Mouse (Mus musculus): ENCODE measurements around the gene Psmb7.

Psmb7 gene

GRCm38 (mm10) chr2:38641761-38642160, 2.1 kb downstream of the Psmb7 start:
- DNase-seq (ENCODE audit: inconsistent ontology term), result no peak

GRCm38 (mm10) chr2:38637716-38638267, 6.1 kb downstream of the Psmb7 start:
- DNase-seq (ENCODE audit: inconsistent ontology term), result no peak

GRCm38 (mm10) chr2:38630574-38630973, 13.3 kb downstream of the Psmb7 start:
- DNase-seq (ENCODE audit: inconsistent ontology term), result no peak

DNA sequence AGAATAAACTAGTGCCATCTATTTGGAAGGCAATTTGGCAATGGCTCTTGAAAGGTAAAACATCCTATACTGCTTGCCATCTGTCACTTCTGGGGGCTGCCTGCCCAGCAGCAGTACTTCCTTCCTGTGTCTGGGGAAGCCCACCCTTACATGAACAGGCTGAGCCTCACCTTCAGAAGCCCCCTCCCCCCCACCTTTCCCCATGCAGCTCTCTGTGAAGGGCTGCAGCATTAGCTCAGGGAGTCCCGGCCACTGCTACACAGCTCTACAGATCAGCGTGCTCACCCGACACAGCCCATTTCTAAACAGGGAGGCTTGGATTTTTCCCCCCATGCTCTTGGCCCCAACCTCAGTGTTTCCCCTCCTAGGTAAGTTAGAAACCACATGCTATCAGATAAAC, 14.4 kb downstream of the Psmb7 start:
- no peak for DNase-seq (ENCODE audit: inconsistent ontology term)

- peak; percentile 53 for DNase-seq (ENCODE audit: inconsistent ontology term)
Observed at GRCm38 (mm10) chr2:38628801-38629200, 15.1 kb downstream of the Psmb7 start.

DNA sequence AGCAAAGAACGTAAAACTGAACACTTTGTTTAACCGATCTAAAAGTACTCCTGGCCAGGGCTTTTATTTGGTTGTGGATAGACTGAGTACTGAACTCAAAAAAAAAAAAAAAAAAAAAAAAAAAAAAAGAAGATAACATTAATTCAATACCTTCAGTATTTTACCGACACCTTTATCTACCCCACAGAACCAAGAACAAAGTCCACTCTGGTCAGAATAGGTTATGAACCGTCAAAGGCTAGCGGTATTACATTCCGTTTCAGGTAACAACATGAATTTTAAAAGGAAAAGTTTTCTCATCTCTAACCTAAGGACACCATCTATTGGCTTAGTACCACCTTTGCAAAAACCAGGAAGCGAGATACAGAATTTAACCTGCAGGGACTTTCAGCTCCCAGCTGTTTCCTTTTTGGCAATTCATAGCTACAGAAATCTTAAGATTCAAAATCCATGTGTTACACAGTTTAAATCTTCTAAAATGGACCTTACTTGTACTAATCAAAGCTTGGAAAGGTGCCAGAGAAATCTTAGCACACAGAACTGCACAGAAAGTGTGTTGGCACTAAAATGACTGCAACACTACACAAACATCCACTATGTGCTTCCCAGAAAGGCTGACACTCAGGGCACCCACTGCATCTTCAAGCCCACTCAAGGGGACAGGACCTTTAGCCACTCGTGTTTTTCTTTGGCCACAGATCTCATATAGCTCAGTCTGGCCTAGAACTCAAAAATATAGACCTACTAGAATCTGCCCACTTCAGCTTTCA, 19.9 kb downstream of the Psmb7 start:
- no peak for DNase-seq (ENCODE audit: inconsistent ontology term)

DNA sequence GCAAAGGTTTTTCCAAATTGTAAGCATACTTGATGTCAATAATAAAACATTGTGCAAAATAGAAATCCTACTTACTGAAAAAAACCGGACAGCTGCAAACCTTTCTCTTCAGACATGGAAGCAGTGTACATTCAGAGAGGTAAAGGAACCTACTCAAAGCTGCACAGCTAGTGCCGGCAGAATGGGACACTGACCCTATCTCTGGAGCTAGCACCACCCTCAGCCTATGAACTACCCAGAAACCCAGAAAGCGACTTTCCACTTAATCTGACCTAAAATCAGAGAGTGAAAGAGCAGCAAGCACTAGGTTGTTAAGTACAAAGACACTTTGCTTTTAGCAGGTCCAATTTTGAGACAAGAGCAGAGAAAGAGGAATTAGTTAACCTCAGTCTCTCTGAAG, 20.5 kb downstream of the Psmb7 start:
- no peak for DNase-seq (ENCODE audit: inconsistent ontology term)

GRCm38 (mm10) chr2:38621610-38622021, 22.3 kb downstream of the Psmb7 start:
- peak; percentile 59 for DNase-seq (ENCODE audit: inconsistent ontology term)

DNA sequence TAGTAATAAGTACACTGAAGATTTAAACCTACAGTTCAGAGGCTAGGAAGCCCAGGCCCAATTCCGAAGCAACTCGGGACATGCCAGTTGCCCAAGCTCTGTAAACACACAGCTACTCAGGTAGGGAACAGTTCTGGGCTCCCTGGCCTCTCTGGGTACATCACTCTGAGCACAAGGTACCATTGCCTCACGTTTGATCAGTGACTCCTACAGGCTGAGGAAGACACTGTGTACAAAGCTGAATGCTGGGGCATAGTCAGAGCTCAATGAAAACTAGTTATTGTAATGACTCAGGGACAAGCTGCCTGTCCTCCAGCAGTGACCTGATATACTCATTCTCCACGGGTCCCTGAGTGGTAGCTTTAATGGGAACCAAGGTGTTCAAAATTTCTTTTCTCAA, 22.8 kb downstream of the Psmb7 start:
- DNase-seq (ENCODE audit: inconsistent ontology term), result no peak

DNA sequence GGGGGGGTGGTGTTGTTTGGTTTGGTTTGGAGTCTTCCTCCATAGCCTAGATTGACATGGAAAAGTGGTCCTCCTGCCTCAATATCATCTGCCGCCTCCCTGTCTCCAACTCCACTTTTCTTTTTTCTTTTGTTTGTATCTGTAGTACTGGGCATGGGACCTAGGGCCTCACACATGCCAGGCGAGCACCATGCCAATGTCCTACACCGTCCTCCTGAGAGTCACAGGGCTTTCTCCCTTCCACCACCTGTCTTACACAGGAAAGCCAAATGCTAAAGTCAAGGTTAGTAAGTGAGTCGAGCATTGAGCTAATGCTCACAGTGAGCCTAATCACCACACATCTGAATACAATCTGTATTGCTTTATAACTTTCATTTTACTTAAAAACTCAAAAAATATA, 24.1 kb downstream of the Psmb7 start:
- no peak for DNase-seq (ENCODE audit: inconsistent ontology term)

- DNase-seq (ENCODE audit: inconsistent ontology term), result no peak
Observed at GRCm38 (mm10) chr2:38616956-38617872, 26.7 kb downstream of the Psmb7 start.

- peak; percentile 37 for DNase-seq (ENCODE audit: inconsistent ontology term)
Observed at GRCm38 (mm10) chr2:38616072-38616471, 27.8 kb downstream of the Psmb7 start.

DNA sequence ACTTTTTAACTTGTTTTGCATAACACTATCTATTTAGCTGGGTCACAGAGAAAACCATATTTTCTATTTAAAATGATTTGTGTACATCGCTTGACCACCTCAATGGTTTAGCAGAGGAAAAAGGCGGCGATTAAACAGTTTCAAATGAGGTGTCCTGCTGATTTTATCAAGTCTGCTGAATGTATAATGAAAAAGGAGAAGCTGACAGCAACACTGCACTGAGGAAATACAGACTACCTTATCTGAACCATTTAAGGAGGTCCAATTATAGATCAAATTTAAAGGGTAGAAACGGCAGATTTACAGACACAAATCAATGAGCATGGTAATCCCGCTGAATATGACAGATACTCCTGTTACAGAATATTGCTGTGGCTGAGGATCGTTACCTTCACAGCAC, 29.4 kb downstream of the Psmb7 start:
- no peak for DNase-seq (ENCODE audit: inconsistent ontology term)

DNA sequence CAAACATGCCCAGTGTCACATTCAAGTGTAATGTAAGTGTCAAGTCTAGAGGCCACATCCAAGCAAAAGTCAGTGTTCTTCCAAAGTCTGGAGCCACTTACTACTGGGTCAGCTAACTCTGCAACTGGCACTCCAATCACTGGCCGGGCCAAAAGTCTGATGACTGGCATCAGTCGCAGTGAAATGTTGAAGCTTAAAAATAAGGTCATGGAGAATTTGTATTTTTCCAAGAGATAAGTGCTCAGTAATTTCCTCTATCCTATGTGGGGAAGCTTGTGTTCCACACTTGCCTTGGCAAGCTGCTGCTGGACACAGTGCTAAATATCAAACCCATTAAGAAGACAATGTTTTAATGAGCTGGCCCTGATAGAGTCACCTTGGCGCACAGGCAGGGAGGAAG, 30.3 kb downstream of the Psmb7 start:
- DNase-seq (ENCODE audit: inconsistent ontology term), result no peak

GRCm38 (mm10) chr2:38612596-38612995, 31.3 kb downstream of the Psmb7 start:
- DNase-seq (ENCODE audit: inconsistent ontology term), result no peak

GRCm38 (mm10) chr2:38610161-38610560, 33.7 kb downstream of the Psmb7 start:
- DNase-seq (ENCODE audit: inconsistent ontology term), result no peak

DNA sequence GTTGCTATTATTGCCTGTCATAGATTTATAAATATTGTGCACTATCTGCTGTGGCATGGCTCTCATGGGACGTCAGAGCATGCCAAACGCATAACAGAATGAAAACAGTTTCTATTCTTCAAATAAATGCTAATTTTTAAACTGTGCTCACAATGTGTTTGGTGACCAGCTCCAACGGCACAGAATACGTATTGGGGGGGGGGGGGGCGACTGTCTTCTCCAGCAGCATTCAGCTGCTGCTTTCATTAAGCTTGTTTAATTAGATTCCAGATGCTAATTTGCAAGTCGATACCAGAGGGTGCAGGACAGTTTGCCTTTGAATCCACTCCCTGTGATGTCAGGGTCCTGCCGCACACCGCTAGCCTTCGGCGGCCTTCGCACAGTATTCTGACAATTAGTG, 34.6 kb downstream of the Psmb7 start:
- no peak for DNase-seq (ENCODE audit: inconsistent ontology term)

- DNase-seq (ENCODE audit: inconsistent ontology term), result no peak
Observed at GRCm38 (mm10) chr2:38608831-38609309, 35.0 kb downstream of the Psmb7 start.

- no peak for DNase-seq (ENCODE audit: inconsistent ontology term)
Observed at GRCm38 (mm10) chr2:38607716-38608115, 36.2 kb downstream of the Psmb7 start.

DNA sequence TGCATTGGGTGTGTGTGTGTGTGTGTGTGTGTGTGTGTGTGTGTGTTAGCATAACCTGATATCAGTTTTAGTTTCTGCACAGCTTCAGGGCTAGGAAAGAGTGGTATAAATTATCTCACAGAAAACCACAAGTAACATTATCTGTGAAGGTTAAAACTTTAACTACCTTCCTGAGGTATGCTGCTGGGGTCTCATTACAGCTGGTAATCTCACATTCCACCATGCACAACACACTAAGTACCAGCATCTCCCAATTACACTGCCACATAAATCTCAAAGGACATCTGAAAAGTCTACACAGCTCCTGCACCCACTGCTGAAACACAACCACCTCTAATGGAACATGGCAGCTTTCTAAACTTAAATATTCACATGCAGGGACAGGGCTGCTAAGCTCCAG, 43.0 kb downstream of the Psmb7 start:
- no peak for DNase-seq (ENCODE audit: inconsistent ontology term)

DNA sequence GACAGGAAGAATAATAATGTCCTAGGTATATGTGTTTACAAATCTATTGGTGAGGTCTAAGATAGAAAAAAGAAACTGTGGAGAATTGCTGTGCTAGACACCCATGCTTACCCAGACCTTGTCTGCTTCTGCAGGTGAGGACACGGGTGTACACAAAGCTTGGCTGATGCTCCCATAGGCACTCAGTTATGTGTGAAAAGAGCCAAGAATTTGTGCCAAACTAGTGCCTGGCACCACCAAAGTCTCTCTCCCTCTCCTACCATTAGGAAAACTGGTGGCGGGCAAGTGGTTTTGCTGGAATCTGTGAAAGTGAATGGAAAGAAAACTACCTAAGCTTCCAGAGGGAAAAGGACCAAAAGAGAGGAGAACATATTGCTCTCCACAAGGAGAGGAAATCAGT, 45.5 kb downstream of the Psmb7 start:
- no peak for DNase-seq (ENCODE audit: inconsistent ontology term)

DNA sequence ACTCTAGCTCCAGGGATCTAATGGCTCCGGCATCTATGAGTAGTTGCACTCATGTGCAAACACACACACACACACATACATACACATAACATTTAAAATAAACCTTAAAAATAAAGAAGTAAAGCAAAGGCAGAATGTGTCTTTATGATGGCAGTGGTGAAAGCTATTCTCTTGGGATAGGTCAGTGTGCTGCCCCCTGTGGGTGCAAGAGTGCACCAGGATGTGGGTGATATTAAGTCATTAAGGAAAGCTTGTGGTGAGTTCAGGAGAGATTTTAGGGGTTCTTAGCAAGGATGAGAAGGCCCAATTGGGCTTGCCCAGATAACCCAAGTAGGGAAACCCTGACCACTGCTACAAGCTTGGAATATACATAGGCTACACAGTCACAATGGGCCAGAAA, 46.0 kb downstream of the Psmb7 start:
- DNase-seq (ENCODE audit: inconsistent ontology term), result no peak

Data from Muller cell, postnatal 12 days (primary cell).